Mouse (Mus musculus) testis, adult 2 months (tissue): ENCODE results near the gene Klf1.

Experiments
- CTCF ChIP-seq: fragments of 200-500 bp; IDR thresholded peaks from 2 replicates; pipeline ENCODE4 v1.5.1; 2012; ENCODE audit warnings: low read depth, mild to moderate bottlenecking, inconsistent platforms, low read length, moderate library complexity; ENCODE audit not compliant: control insufficient read depth, insufficient read depth, insufficient replicate concordance
- POLR2A ChIP-seq: fragments of 200-500 bp; IDR thresholded peaks from 2 replicates; pipeline ENCODE4 v1.6.1; 2012; ENCODE audit warnings: low read depth, mild to moderate bottlenecking, inconsistent platforms, low read length, moderate library complexity; ENCODE audit not compliant: control insufficient read depth

- TF ChIP-seq CTCF: no peak
- no peak for TF ChIP-seq POLR2A
These were observed 11.3 kb downstream of the Klf1 start for GRCm38 (mm10) chr8:84912895-84913501.
